Comparison of ENCODE assay signal across 10 mouse cellular contexts in genomic region chr9:95318926-95319325, GRCm38 (mm10).
"Had no signal": no experiment of that assay in that cellular context is flagged by ENCODE, and none has a peak within 500 bp of the region (broad histone marks: within the 10 kb centered on the region; RNA-seq: fewer than 3 reads in every experiment).

No protein-coding gene starts in this region.

- DNase-seq: kidney, adult 8-10 months; kidney, postnatal 25 days; lung, adult 2 months; lung, postnatal 36 days; thymus, postnatal 36 days had no signal

- H3K4me1 ChIP-seq: limb, embryonic 10.5 days; liver, embryonic 15.5 days; stomach, embryonic 15.5 days had no signal

- H3K27ac ChIP-seq: limb, embryonic 10.5 days; liver, embryonic 15.5 days; midbrain, embryonic 13.5 days; neural tube, embryonic 15.5 days; stomach, embryonic 15.5 days had no signal

- H3K4me3 ChIP-seq: limb, embryonic 10.5 days; liver, embryonic 15.5 days; midbrain, embryonic 13.5 days; neural tube, embryonic 15.5 days; stomach, embryonic 15.5 days had no signal

- H3K27me3 ChIP-seq: liver, embryonic 15.5 days; neural tube, embryonic 15.5 days; stomach, embryonic 15.5 days had no signal
